ENCODE assay signal across 8 mouse cellular contexts in the genomic region with DNA sequence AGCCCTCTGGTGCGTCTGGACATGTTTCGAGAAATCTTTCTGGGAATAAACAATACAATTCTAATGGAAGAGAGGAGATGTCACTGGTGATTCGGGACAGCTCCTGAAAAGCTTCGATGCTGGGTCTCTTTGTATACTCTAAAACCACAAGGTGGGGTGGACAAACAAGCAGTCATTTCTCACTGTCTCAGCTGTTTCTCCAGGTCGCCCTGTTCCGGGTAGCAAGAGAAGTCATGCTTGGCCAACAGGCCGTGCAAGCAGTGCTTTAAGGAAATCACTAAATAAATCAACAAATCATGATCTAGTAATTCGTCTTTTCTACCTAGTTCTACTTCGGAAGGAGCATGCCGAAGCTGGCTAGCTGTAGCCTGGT. TPM values are rescaled to one million over a fixed set of nuclear protein-coding genes. Genes with fewer than 3 reads are reported as not detected.
DNase-seq lines count a peak whose midpoint lies in the region; ATAC-seq and TF ChIP-seq lines count a peak whose summit lies in the region.

No protein-coding gene starts in this region.

- peak overlapping the region; percentile 44 for H3K9ac ChIP-seq in heart, embryonic 15.5 days
- H3K9ac ChIP-seq in hindbrain, embryonic 11.5 days (ENCODE audit: low read depth, low read length) = peak overlapping the region; percentile 45

- ATAC-seq in heart, embryonic 15.5 days (replicated peaks; ENCODE audit: insufficient number of reproducible peaks, insufficient read depth, low FRiP score, low read depth) = no peak
- no peak for ATAC-seq in G1E (ENCODE audit: extremely low read depth, insufficient number of reproducible peaks, low FRiP score, poor library complexity, severe bottlenecking)
- ATAC-seq in hindbrain, embryonic 11.5 days (ENCODE audit: low FRiP score) = peak; percentile 44

- DNase-seq in heart, adult 18-20 months = no peak
- DNase-seq in G1E (ENCODE audit: low spot score) = no peak
- no peak for DNase-seq in hindbrain, embryonic 11.5 days (ENCODE audit: low spot score)
- no peak for DNase-seq in adrenal gland, adult 8-10 months
- no peak for DNase-seq in layer of hippocampus, adult 9-11 months
- no peak for DNase-seq in adrenal gland, postnatal 4 days (ENCODE audit: low spot score in 2 of 2)

- H3K4me3 ChIP-seq in heart, embryonic 15.5 days = peak overlapping the region; percentile 81
- H3K4me3 ChIP-seq in G1E (ENCODE audit: low read depth, low read length) = peak overlapping the region; percentile 94
- H3K4me3 ChIP-seq in hindbrain, embryonic 11.5 days (ENCODE audit: low read depth, low read length) = peak overlapping the region; percentile 88
- H3K4me3 ChIP-seq in megakaryocyte, embryonic 14.5 days (replicated peaks) = peak overlapping the region; percentile 93

- peak overlapping the region; percentile 84 for H3K4me2 ChIP-seq in heart, embryonic 15.5 days
- H3K4me2 ChIP-seq in hindbrain, embryonic 11.5 days (replicated peaks; ENCODE audit: low read depth, low read length) = peak overlapping the region; percentile 91

- 36% methylated on average over 10 of the region's 10 CpGs for WGBS in heart, embryonic 15.5 days
- 42% methylated on average over 10 of the region's 10 CpGs for WGBS in hindbrain, embryonic 11.5 days

- peaks cover 15% of the 10 kb centered on the region for H3K4me1 ChIP-seq in heart, embryonic 15.5 days (replicated peaks)
- H3K4me1 ChIP-seq in G1E (ENCODE audit: insufficient read depth, low read depth, low read length) = peaks cover 60% of the 10 kb centered on the region
- H3K4me1 ChIP-seq in hindbrain, embryonic 11.5 days (replicated peaks; ENCODE audit: control insufficient read depth, insufficient read depth, low read length) = peaks cover 4% of the 10 kb centered on the region; the same call in 1 of the 2 replicates
- H3K4me1 ChIP-seq in megakaryocyte, embryonic 14.5 days = peaks cover 56% of the 10 kb centered on the region

- H3K27me3 ChIP-seq in heart, embryonic 15.5 days = no peaks in the 10 kb centered on the region
- 0 out of 2 replicates have a peak, but pooled peaks cover 5% of the 10 kb centered on the region for H3K27me3 ChIP-seq in G1E (ENCODE audit: insufficient read depth, low read length)
- H3K27me3 ChIP-seq in hindbrain, embryonic 11.5 days (ENCODE audit: control insufficient read depth, insufficient read depth, low read length) = no peaks in the 10 kb centered on the region
- no peaks in the 10 kb centered on the region for H3K27me3 ChIP-seq in megakaryocyte, embryonic 14.5 days (replicated peaks)

- peaks cover 24% of the 10 kb centered on the region for H3K36me3 ChIP-seq in heart, embryonic 15.5 days
- peaks cover 34% of the 10 kb centered on the region for H3K36me3 ChIP-seq in G1E (replicated peaks)
- no peaks in the 10 kb centered on the region for H3K36me3 ChIP-seq in hindbrain, embryonic 11.5 days (ENCODE audit: control insufficient read depth, insufficient read depth, low read length)
- H3K36me3 ChIP-seq in megakaryocyte, embryonic 14.5 days (replicated peaks; ENCODE audit: low read length) = peaks cover 34% of the 10 kb centered on the region

- H3K9me3 ChIP-seq in heart, embryonic 15.5 days (replicated peaks) = no peaks in the 10 kb centered on the region
- H3K9me3 ChIP-seq in G1E (replicated peaks) = no peaks in the 10 kb centered on the region
- no peaks in the 10 kb centered on the region for H3K9me3 ChIP-seq in hindbrain, embryonic 11.5 days (ENCODE audit: control insufficient read depth, low read length)
- H3K9me3 ChIP-seq in megakaryocyte, embryonic 14.5 days = no peaks in the 10 kb centered on the region

- H3K27ac ChIP-seq in heart, embryonic 15.5 days = peak overlapping the region; percentile 66
- no peak overlapping the region for H3K27ac ChIP-seq in hindbrain, embryonic 11.5 days (ENCODE audit: low read depth, low read length)

- TF ChIP-seq CTCF in G1E (IDR thresholded peaks at IDR 0.05; ENCODE audit: low read depth, low read length) = no peak

RNA-seq across cellular contexts. Expression of a gene that starts 0.4 kb away (rescaled TPM):
- 42.1 and 57.9 TPM in 2 replicates for polyA plus RNA-seq in heart, embryonic 15.5 days (2015; fragmentation: Nextera tagmentation; extraction: Ambion mirVana)
- 10 to 100 TPM; 12.2 to 12.4 TPM for total RNA-seq in heart, adult 18-20 months (2021)
- total RNA-seq in G1E (2014; fragmentation: Nextera tagmentation) (22.7 and 24.8 TPM in 2 replicates), G1E (2017) (23.2 and 26.4 TPM in 2 replicates)
- 122 and 154 TPM in 2 replicates for polyA plus RNA-seq in G1E (2012)
- 81.2 and 88.5 TPM in 2 replicates for polyA plus RNA-seq in hindbrain, embryonic 11.5 days (2014; fragmentation: Nextera tagmentation; extraction: Ambion mirVana)
- polyA plus RNA-seq in megakaryocyte, embryonic 14.5 days (2012; ENCODE audit: insufficient read depth, low replicate concordance) = 54.5 and 76.2 TPM in 2 replicates
- 10 to 100 TPM; 46.5 to 54.7 (median 50.7) TPM for total RNA-seq in adrenal gland, adult 8-10 months (2022)
- total RNA-seq in adrenal gland, postnatal 4 days (2021) = 10 to 100 TPM; 43.6 to 43.7 TPM

RNA-seq across cellular contexts. Expression of a gene that starts 10.7 kb away (rescaled TPM):
- 0.05 and 0.14 TPM in 2 replicates for polyA plus RNA-seq in heart, embryonic 15.5 days (2015; fragmentation: Nextera tagmentation; extraction: Ambion mirVana)
- not detected for total RNA-seq in heart, adult 18-20 months (2021)
- not detected in 2 replicates for total RNA-seq in G1E (2014; fragmentation: Nextera tagmentation)
- 0.06 and 0.11 TPM in 2 replicates for total RNA-seq in G1E (2017)
- not detected in 2 replicates for polyA plus RNA-seq in G1E (2012)
- not detected in 2 replicates for polyA plus RNA-seq in hindbrain, embryonic 11.5 days (2014; fragmentation: Nextera tagmentation; extraction: Ambion mirVana)
- not detected in 2 replicates for polyA plus RNA-seq in megakaryocyte, embryonic 14.5 days (2012; ENCODE audit: insufficient read depth, low replicate concordance)
- total RNA-seq in adrenal gland, adult 8-10 months (2022) = 1 to 10 TPM; 1.1 to 3.0 (median 1.4) TPM
- under 1 TPM; 0.39 to 0.45 TPM for total RNA-seq in adrenal gland, postnatal 4 days (2021)

RNA-seq across cellular contexts. Expression of a gene that starts 31.2 kb away (rescaled TPM):
- 1.0 and 1.5 TPM in 2 replicates for polyA plus RNA-seq in heart, embryonic 15.5 days (2015; fragmentation: Nextera tagmentation; extraction: Ambion mirVana)
- under 1 TPM; 0.28 to 0.84 TPM for total RNA-seq in heart, adult 18-20 months (2021)
- not detected in 2 replicates for total RNA-seq in G1E (2014; fragmentation: Nextera tagmentation)
- not detected in 2 replicates for total RNA-seq in G1E (2017)
- 0.08 TPM in 1 of 2 replicates, not detected in the other for polyA plus RNA-seq in G1E (2012)
- polyA plus RNA-seq in hindbrain, embryonic 11.5 days (2014; fragmentation: Nextera tagmentation; extraction: Ambion mirVana) = 0.39 and 0.90 TPM in 2 replicates
- polyA plus RNA-seq in megakaryocyte, embryonic 14.5 days (2012; ENCODE audit: insufficient read depth, low replicate concordance) = 0.83 TPM in 1 of 2 replicates, not detected in the other
- 10 to 100 TPM in 3 of 4 experiments, 1 to 10 TPM in 1; 5.8 to 22.3 (median 14.0) TPM for total RNA-seq in adrenal gland, adult 8-10 months (2022)
- 1 to 10 TPM; 1.4 to 2.7 TPM for total RNA-seq in adrenal gland, postnatal 4 days (2021)

RNA-seq across cellular contexts. Expression of a gene that starts 38.5 kb away (rescaled TPM):
- polyA plus RNA-seq in heart, embryonic 15.5 days (2015; fragmentation: Nextera tagmentation; extraction: Ambion mirVana) = 10.0 and 12.1 TPM in 2 replicates
- total RNA-seq in heart, adult 18-20 months (2021) = 10 to 100 TPM; 15.0 to 15.9 TPM
- total RNA-seq in G1E (2014; fragmentation: Nextera tagmentation) (3.2 and 4.3 TPM in 2 replicates), G1E (2017) (2.8 and 3.1 TPM in 2 replicates)
- 2.8 and 3.4 TPM in 2 replicates for polyA plus RNA-seq in G1E (2012)
- polyA plus RNA-seq in hindbrain, embryonic 11.5 days (2014; fragmentation: Nextera tagmentation; extraction: Ambion mirVana) = 3.0 and 3.4 TPM in 2 replicates
- 1.5 and 6.7 TPM in 2 replicates for polyA plus RNA-seq in megakaryocyte, embryonic 14.5 days (2012; ENCODE audit: insufficient read depth, low replicate concordance)
- total RNA-seq in adrenal gland, adult 8-10 months (2022) = 10 to 100 TPM; 79.6 to 95.9 (median 87.5) TPM
- 10 to 100 TPM; 32.2 to 33.0 TPM for total RNA-seq in adrenal gland, postnatal 4 days (2021)

RNA-seq across cellular contexts. Expression of a gene that starts 52.7 kb away (rescaled TPM):
- 20.8 and 22.8 TPM in 2 replicates for polyA plus RNA-seq in heart, embryonic 15.5 days (2015; fragmentation: Nextera tagmentation; extraction: Ambion mirVana)
- total RNA-seq in heart, adult 18-20 months (2021) = 10 to 100 TPM; 10.1 to 11.4 TPM
- 41.0 and 43.2 TPM in 2 replicates for total RNA-seq in G1E (2014; fragmentation: Nextera tagmentation)
- 52.6 and 72.2 TPM in 2 replicates for total RNA-seq in G1E (2017)
- polyA plus RNA-seq in G1E (2012) = 37.2 and 51.6 TPM in 2 replicates
- 33.8 and 34.7 TPM in 2 replicates for polyA plus RNA-seq in hindbrain, embryonic 11.5 days (2014; fragmentation: Nextera tagmentation; extraction: Ambion mirVana)
- polyA plus RNA-seq in megakaryocyte, embryonic 14.5 days (2012; ENCODE audit: insufficient read depth, low replicate concordance) = 8.2 and 18.2 TPM in 2 replicates
- 10 to 100 TPM; 21.8 to 30.1 (median 25.7) TPM for total RNA-seq in adrenal gland, adult 8-10 months (2022)
- 10 to 100 TPM; 30.5 to 30.7 TPM for total RNA-seq in adrenal gland, postnatal 4 days (2021)
